In the genomic region with DNA sequence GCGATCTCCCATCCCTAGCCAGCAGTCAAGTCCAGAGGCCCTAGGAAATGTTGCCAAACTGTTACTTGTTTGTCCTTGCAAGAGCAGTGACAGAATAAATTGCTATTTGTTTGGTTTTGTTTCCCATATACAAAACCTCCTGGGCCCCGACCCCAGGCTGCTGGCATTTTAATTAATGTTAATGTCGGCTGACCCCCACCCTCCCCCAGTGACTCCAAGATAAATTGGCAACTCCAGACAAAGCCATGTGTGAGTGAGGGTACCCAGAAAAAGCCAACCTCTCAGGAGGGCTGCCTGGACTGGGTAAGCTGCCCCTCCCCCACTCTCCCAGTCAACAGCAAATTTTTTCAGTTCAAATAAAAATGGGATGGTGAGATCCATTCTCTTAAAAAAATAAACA, we compare ENCODE assay signal across 21 mouse cellular contexts. TPM values are rescaled to one million over a fixed set of nuclear protein-coding genes. Genes with fewer than 3 reads are reported as not detected.
"Had no signal": no experiment of that assay in that cellular context is flagged by ENCODE, and none has a peak within 500 bp of the region (broad histone marks: within the 10 kb centered on the region; RNA-seq: fewer than 3 reads in every experiment).

No protein-coding gene starts in this region.

- H3K4me2 ChIP-seq: kidney, embryonic 15.5 days; limb, embryonic 13.5 days; liver, embryonic 11.5 days; liver, embryonic 15.5 days; midbrain, embryonic 12.5 days; neural tube, embryonic 13.5 days had no signal

- DNase-seq: kidney, adult 2 months; kidney, postnatal 14 days; left cerebral cortex, postnatal 4 days; lung, embryonic 14.5 days; lung, postnatal 4 days; right cerebral cortex, postnatal 4 days; spleen, adult 18-20 months; thymus, adult 2 months; thymus, postnatal 25 days had no signal

- H3K27me3 ChIP-seq: liver, embryonic 15.5 days had no signal

- H3K27ac ChIP-seq: kidney, embryonic 15.5 days; limb, embryonic 13.5 days; liver, embryonic 15.5 days; midbrain, embryonic 12.5 days; neural tube, embryonic 13.5 days had no signal

- H3K9me3 ChIP-seq: kidney, embryonic 15.5 days; limb, embryonic 13.5 days; liver, embryonic 15.5 days; midbrain, embryonic 12.5 days; neural tube, embryonic 13.5 days had no signal

- H3K36me3 ChIP-seq: kidney, embryonic 15.5 days; limb, embryonic 13.5 days; liver, embryonic 15.5 days; midbrain, embryonic 12.5 days; neural tube, embryonic 13.5 days had no signal

- H3K9ac ChIP-seq: kidney, embryonic 15.5 days; limb, embryonic 13.5 days; liver, embryonic 15.5 days; lung, embryonic 14.5 days; midbrain, embryonic 12.5 days; neural tube, embryonic 13.5 days had no signal

- H3K4me3 ChIP-seq: kidney, embryonic 15.5 days; limb, embryonic 13.5 days; liver, embryonic 15.5 days; midbrain, embryonic 12.5 days; myocyte; neural tube, embryonic 13.5 days had no signal

- H3K4me1 ChIP-seq: kidney, embryonic 15.5 days; limb, embryonic 13.5 days; liver, embryonic 15.5 days; neural tube, embryonic 13.5 days had no signal

RNA-seq across cellular contexts. Expression of a gene that starts 26.6 kb away (rescaled TPM):
- total RNA-seq: layer of hippocampus, adult 8-10 months; layer of hippocampus, postnatal 14 days; left cerebral cortex, adult 18-20 months; left cerebral cortex, postnatal 10 days; left cerebral cortex, postnatal 4 days; megakaryocyte, adult 5-6 weeks had no signal
- polyA plus RNA-seq: kidney, adult 2 months had no signal
